Mouse (Mus musculus) erythroblast, embryonic 14.5 days (primary cell): Measurements from ENCODE around the gene Lmtk3. TPM values are rescaled to one million over a fixed set of nuclear protein-coding genes. Genes with fewer than 3 reads are reported as not detected.

Experiments used
- H3K27me3 ChIP-seq: 2 replicates; pipeline ENCODE4 v1.6.1; 2012; ENCODE audit warnings: inconsistent platforms; ENCODE audit not compliant: control insufficient read depth
- H3K36me3 ChIP-seq: 2 replicates; pipeline ENCODE4 v1.6.1; 2012; ENCODE audit warnings: mild to moderate bottlenecking, inconsistent platforms; ENCODE audit not compliant: control insufficient read depth
- H3K4me1 ChIP-seq: 2 replicates; pipeline ENCODE4 v1.6.1; 2012; ENCODE audit warnings: inconsistent platforms; ENCODE audit not compliant: control insufficient read depth
- H3K4me3 ChIP-seq: replicated peaks from 2 replicates; pipeline ENCODE3; 2012; ENCODE audit warnings: moderate library complexity, mild to moderate bottlenecking, inconsistent platforms
- H3K9me3 ChIP-seq: 2 replicates; pipeline ENCODE4 v1.6.1; 2012; ENCODE audit warnings: low read length, inconsistent platforms, mixed read lengths; ENCODE audit not compliant: control insufficient read depth
- GATA1 ChIP-seq: IDR thresholded peaks from 2 replicates; pipeline ENCODE4 v1.6.1; 2012; ENCODE audit warnings: low read length, inconsistent platforms, mixed read lengths
- TAL1 ChIP-seq: IDR thresholded peaks from 3 replicates; pipeline ENCODE4 v1.6.1; 2012; ENCODE audit warnings: low read length, inconsistent platforms, mixed read lengths
- polyA plus RNA-seq: library from polyadenylated mRNA; stranded (reverse); fragments of >175 nt; gene quantifications from 2 replicates; pipeline ENCODE4 v1.2.3, GENCODE M21; 2012

Lmtk3 gene
- polyA plus RNA-seq, 1 experiment: 0.04 TPM

DNA sequence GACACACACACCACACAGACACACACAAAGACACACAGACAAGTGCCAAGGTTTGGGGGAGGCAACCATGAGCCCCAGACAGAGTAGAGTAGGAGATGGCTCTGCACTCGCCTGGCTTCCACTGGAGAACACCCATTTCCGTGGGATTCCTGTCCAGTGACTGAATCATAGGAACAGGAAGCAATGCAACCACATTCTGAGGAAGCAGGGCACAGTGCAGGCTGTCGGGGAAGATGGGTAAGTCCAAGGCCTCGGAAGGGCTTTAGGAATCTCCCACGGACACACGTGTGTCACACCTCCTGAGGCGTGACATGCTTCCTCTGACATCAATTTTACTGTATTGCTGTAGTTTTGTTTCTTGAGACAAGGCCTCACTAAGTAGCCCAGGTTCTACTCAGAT lies 35.4 kb upstream of the Lmtk3 start:
- no peak overlapping the region for H3K4me3 ChIP-seq
- no peaks in the 10 kb centered on the region; the same call in 1 of the 2 replicates for H3K27me3 ChIP-seq
- no peak for TF ChIP-seq GATA1
- no peak for TF ChIP-seq TAL1
- no peaks in the 10 kb centered on the region for H3K36me3 ChIP-seq
- peaks cover 6% of the 10 kb centered on the region for H3K9me3 ChIP-seq
- H3K4me1 ChIP-seq: no peaks in the 10 kb centered on the region

DNA sequence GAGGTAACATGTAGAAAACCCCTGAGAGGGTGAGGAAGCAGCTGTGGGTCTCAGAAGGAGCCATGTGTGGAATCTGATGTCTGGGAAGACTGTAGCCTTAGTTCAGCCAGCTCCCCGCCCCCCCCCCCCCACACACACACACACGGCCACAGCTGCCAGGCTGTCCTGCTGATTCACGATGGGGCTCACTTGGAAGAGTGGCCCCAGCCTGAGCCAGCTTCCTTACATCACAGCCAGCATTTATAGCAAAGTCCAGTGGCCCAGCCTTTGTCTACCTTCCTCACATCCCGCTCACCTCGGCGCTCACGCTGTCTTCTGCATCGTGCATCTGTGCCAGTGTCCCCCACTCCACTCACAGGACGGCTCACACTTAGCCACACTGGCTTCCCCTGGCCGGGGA lies 34.1 kb upstream of the Lmtk3 start:
- Histone ChIP-seq H3K4me1 (no peaks in the 10 kb centered on the region), H3K36me3 (no peaks in the 10 kb centered on the region), H3K9me3 (peaks cover 6% of the 10 kb centered on the region), H3K27me3 (no peaks in the 10 kb centered on the region; the same call in 1 of the 2 replicates), H3K4me3 (no peak overlapping the region)
- no peak for TF ChIP-seq GATA1
- no peak for TF ChIP-seq TAL1

- no peaks in the 10 kb centered on the region for H3K4me1 ChIP-seq
- H3K36me3 ChIP-seq: no peaks in the 10 kb centered on the region
- H3K4me3 ChIP-seq: no peak overlapping the region
- H3K27me3 ChIP-seq: no peaks in the 10 kb centered on the region; the same call in 1 of the 2 replicates
- TF ChIP-seq GATA1 (no peak), TAL1 (no peak)
- peaks cover 6% of the 10 kb centered on the region for H3K9me3 ChIP-seq
Observed at GRCm38 (mm10) chr7:45750162-45750561, 33.4 kb upstream of the Lmtk3 start.

GRCm38 (mm10) chr7:45755703-45756102 lies 27.8 kb upstream of the Lmtk3 start:
- peaks cover 2% of the 10 kb centered on the region; the same call in 1 of the 2 replicates for H3K9me3 ChIP-seq
- peaks cover 26% of the 10 kb centered on the region for H3K27me3 ChIP-seq
- no peaks in the 10 kb centered on the region for H3K4me1 ChIP-seq
- no peak overlapping the region for H3K4me3 ChIP-seq
- no peak for TF ChIP-seq GATA1
- TF ChIP-seq TAL1: no peak
- H3K36me3 ChIP-seq: no peaks in the 10 kb centered on the region

GRCm38 (mm10) chr7:45759400-45759799 lies 24.1 kb upstream of the Lmtk3 start:
- H3K4me3 ChIP-seq: no peak overlapping the region
- TF ChIP-seq GATA1 (no peak), TAL1 (no peak)
- H3K27me3 ChIP-seq: peaks cover 28% of the 10 kb centered on the region
- H3K36me3 ChIP-seq: no peaks in the 10 kb centered on the region
- no peaks in the 10 kb centered on the region for H3K9me3 ChIP-seq
- no peaks in the 10 kb centered on the region for H3K4me1 ChIP-seq

GRCm38 (mm10) chr7:45760151-45760550 lies 23.4 kb upstream of the Lmtk3 start:
- Histone ChIP-seq H3K4me3 (no peak overlapping the region), H3K27me3 (peaks cover 28% of the 10 kb centered on the region), H3K9me3 (no peaks in the 10 kb centered on the region), H3K36me3 (no peaks in the 10 kb centered on the region), H3K4me1 (no peaks in the 10 kb centered on the region)
- no peak for TF ChIP-seq GATA1

GRCm38 (mm10) chr7:45765995-45766394 lies 17.5 kb upstream of the Lmtk3 start:
- no peak overlapping the region for H3K4me3 ChIP-seq
- no peaks in the 10 kb centered on the region for H3K4me1 ChIP-seq
- no peaks in the 10 kb centered on the region for H3K36me3 ChIP-seq
- TF ChIP-seq GATA1 (no peak), TAL1 (no peak)
- H3K27me3 ChIP-seq: no peaks in the 10 kb centered on the region
- H3K9me3 ChIP-seq: no peaks in the 10 kb centered on the region

DNA sequence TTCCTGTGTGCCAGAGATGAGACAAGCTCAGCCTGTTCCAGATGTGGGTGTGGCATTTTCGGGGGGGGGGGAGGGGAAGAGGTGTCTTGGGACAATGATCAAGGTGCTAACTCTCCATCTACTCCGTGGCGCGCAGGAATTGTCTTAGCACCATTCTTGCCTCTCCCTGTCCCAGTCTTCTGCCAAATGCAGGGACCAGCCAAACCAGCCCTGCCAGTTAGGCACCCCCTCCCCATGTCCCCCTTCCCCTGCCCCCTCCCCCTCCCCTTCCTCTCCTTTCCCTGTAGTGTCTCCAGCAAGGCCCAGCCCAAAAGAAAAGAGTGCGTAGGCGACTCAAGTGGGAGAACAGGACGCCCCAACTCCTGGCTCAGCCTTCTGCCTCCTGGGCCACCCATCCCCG lies 16.8 kb upstream of the Lmtk3 start:
- no peaks in the 10 kb centered on the region for H3K27me3 ChIP-seq
- no peaks in the 10 kb centered on the region for H3K36me3 ChIP-seq
- no peaks in the 10 kb centered on the region for H3K9me3 ChIP-seq
- H3K4me3 ChIP-seq: no peak overlapping the region
- no peaks in the 10 kb centered on the region for H3K4me1 ChIP-seq
- TF ChIP-seq TAL1 (no peak), GATA1 (no peak)

DNA sequence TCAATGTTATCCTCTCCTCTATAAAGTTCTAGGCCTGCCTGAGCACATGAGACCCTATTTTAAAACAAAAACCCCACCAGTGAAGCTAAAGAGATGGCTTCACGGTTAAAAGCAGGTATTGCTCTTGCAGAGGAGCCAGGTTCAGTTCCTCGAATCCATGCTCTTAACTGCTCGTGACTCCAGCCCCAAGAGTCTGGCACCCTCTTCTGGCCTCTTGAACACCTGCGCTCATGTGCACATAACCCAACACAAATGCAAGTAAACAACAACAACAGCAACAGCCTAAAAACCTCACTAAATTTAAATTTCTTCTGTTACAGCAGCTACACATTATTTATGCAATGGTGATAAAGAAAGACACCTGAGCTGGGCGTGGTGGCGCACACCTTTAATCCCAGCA lies 16.0 kb upstream of the Lmtk3 start:
- no peaks in the 10 kb centered on the region for H3K4me1 ChIP-seq
- TF ChIP-seq GATA1 (no peak), TAL1 (no peak)
- H3K9me3 ChIP-seq: no peaks in the 10 kb centered on the region
- H3K36me3 ChIP-seq: no peaks in the 10 kb centered on the region
- H3K4me3 ChIP-seq: no peak overlapping the region
- H3K27me3 ChIP-seq: no peaks in the 10 kb centered on the region

DNA sequence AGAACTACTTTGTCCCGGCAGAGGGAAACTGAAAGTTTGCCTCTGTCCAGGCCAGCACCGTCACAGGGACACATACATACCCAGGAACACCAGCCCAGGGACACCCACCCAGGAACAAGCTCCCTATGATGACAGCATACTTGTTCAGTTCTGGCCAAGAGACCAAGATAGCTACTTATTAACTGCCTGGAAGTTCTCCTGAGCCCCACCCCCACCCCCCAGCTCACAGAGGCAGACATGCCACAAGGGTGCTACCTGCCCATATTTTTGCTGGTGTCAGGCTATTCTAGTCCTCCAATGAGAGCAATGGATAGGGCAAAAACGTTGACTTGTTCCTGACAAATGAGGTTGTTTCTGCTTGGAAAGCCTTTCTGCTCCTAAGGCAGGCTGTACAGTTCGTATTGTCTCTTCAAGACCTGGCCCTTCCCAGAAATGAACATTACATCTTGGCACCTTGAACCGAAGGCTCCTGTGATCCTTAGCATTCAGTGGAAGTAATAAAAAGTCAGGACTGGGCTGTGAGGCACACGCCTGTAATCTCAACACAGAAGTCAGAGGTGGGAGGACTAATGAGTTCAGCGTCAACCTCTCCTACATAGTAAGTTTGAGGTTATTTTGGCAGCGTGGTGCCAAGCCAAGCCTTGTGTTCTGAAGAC lies 13.0 kb upstream of the Lmtk3 start:
- Histone ChIP-seq H3K9me3 (no peaks in the 10 kb centered on the region), H3K36me3 (no peaks in the 10 kb centered on the region), H3K4me1 (no peaks in the 10 kb centered on the region), H3K4me3 (no peak overlapping the region), H3K27me3 (peaks cover 7% of the 10 kb centered on the region)
- no peak for TF ChIP-seq GATA1
- TF ChIP-seq TAL1: no peak
